Mouse (Mus musculus) gastrocnemius, postnatal 14 days (tissue): Measurements from ENCODE around the gene Phtf1. TPM values are rescaled to one million over a fixed set of nuclear protein-coding genes. Genes with fewer than 3 reads are reported as not detected.

ENCODE experiments used
- DNase-seq: peaks from one replicate; pipeline ENCODE4 v3.0.0; 2021; ENCODE audit warnings: mixed read lengths
- intact Hi-C: fragments of 180-260 bp; cut with DNase I; formaldehyde crosslinking; loops from one replicate; pipeline ENCODE4 v1.15.1; 2025; ENCODE audit warnings: low total_unique reads
- total RNA-seq, 2 experiments: library from RNA; stranded (reverse); gene quantifications; 2 replicates each; pipeline ENCODE4 v1.2.3; 2021

Phtf1 gene
- total RNA-seq, 2 experiments from 2014 or later = 6.1 to 6.3 TPM

DNA sequence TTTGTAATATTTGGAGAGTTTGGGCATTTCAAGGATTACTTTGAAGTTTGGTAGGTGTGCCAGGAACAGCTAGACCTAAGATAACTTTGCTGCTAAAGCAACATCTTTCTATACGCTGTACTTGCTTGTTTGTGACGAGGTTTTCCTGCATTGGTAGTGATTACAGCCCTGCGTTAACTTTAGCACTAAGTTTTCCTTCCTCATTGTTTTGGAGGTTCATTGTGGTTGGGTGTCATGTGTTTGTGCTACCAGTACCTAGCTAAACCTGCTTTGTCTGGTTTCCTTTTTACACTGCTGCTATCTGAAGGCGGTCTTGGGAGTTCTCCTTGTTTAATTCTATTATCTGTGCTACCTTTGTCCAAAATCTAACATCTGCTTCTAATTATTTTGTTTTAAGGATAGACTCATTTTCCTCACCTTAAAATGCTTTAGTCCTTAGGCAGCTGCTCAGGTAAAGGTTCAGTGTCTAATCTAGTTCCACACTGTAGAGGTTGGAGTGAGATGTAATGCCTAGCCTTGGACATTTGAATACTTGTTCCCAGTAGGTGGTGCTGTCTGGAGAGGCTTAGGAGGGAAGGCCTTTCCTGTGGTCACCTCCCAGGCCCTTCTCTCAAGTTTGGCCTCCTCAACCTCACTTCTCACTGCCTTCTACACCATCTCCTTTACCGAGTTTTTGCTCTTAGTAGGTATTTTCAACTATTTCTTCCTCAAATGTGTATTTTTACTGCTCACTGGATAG, 42.2 kb downstream of the Phtf1 start:
- no peak for DNase-seq
- intact Hi-C loops = no loop called here

DNA sequence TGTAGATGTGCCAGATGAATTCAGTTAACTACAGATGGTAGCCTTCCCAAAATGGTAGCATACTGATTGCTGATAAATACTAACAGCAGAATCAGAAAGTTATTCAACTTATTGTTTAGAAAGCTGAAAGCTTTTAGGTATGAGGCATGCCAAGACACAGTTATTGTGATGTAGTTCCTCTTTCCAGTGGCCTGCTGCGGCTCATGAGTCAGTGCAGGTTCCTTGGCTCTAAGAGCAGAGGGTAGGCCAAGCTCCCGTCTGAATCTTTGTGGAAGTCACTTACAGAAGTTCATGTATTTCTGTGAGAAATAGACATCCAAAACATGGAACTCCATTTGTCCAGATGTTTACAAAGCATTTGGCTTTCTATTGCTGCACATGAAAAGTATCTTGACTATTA, 44.1 kb downstream of the Phtf1 start:
- intact Hi-C loops = no loop called here
- DNase-seq = no peak

DNA sequence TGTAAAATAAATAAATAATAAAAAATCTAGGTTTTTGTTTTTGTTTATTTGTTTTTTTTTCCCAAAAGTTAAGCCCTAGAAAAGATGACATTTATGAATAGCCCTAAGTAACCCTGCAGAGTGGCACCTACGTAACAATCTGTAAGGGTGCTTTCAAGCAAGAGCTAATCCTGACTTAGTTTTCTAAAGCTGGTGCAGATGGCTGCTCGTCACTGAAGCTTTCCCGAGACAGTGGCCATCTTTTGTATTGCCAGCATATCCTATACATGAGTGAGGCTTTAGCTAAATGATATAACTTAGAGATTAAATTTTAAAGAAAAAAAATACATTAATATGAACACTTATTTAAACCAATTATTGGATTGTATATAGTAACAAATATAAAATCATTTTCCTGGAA, 50.0 kb downstream of the Phtf1 start:
- no peak for DNase-seq
- intact Hi-C loops = no loop called here

DNA sequence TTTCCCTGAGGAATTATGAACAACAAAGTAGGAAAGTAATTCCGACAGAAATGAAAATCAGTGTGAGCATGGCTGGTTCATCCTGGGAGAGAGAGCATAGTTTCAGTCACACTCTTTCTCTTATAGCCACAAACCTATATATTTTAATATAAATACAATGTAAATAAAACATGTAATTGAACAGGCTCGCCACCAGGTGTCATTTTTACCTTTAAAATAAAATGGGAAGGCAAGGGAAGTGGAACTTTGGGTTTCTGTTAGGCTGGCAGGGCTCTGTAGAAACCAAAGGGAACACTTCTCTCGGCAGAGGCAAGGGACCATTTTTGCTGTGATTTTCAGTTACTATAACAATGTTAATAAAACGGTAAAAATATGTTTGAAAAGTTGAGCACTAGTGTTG, 51.5 kb downstream of the Phtf1 start:
- no peak for DNase-seq
- intact Hi-C loops = no loop called here

DNA sequence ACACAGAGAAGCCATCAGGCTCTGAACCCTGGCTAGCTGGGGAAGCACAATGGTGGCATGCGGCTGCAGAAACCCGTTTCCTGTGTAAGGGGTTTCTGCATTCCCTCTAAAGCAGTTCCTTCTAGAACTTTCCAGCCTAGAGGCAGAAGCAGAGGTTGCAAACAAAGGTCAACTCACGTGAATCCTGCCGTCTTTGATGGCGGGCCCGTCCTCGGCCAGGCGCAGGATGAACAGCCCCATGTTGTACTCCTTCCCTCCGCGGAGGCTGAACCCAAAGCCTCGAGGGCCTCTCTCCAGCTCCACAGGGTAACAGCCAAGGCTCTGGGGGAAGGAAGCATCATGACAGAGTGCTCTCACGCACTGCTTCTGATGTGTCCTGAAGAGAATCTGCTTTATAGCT, 52.2 kb downstream of the Phtf1 start:
- DNase-seq = no peak
- intact Hi-C loops = loop anchor here (5.0 kb wide), 1 partner anchor 417 kb away; no protein-coding TSS in a partner anchor

DNA sequence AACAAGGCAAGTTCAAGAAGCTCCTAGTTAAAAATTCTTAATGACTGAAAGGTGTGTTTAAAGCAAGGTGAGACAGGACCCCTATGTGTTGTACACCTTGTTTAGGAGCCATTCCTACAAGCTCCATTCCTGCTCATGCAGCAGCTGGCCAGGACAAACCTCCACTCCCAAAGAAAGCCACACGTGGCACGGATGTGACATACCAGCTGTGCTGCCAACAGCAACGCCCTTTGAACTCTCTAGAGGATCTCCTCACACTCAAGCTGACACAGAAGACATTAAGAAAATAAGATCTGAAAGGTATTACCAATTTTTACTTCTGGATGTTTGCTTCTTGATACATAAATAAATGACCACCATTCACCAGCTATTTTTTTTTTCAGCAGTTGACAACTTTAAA, 59.0 kb downstream of the Phtf1 start:
- intact Hi-C loops = no loop called here
- DNase-seq = no peak

DNA sequence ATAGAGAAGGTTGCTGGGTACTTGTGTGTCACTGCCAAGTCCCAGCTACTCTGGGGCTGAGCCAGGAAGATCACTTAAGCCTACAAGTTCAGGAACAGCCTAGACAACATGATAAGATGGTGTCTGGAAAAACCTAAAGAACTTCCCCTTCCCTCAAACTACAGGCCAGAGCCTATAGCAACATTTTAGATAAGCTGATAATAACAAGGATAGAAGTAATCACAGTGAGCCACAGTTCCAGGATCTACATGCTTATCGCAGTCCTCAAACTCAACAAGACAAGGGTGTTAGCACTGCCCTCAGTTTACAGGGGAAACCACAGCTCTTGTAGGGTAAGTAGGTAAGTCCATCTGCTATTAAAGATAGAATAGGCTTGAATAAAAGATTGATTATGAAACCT, 64.2 kb downstream of the Phtf1 start:
- no peak for DNase-seq
- intact Hi-C loops = no loop called here

DNA sequence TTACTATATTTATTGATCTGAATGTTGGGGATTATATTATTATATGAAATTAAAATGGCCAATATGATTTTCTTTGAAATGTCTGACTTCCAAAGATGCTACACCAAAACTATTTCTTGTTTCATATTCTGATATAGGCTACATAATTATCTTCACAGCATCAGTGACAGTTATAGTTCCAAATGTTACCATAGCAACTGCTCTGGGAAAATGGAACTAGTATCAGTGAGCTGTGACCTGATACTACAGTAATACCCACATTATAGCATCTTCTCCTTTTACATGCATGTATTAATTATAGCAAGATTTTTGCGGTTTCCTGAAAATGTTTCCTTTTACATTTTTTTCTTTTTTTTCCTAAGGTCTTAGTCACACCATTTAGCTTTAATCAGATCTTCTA, 64.8 kb downstream of the Phtf1 start:
- no peak for DNase-seq

DNA sequence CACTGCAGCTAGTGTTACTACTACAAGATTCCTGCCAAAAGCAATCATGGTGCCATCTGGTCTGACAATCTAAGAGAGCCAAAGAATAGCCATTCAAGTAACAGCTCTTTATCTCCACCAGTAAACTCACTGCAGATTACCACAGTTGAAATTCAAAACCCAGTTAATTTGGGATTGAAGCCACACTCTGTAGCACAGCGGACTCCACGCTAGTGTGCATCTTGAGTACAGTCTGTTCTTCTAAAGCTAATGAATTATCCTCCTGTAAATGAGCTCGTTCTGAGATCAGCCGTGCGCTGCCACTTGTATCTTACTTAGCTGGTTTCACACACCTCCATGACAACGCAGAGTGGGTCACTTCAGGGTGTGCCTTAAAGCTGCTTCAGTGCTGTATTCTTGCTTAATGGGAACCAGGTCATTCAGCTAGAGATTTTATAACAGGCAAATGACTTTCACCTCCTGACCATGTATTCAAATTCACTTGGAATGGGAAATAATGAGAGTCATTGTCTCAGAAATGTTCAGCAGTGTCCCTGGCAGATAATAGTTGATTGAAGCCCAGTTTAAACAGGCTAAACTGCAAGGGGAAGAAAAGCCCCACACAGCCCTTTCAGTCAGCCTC, 91.2 kb downstream of the Phtf1 start:
- no peak for DNase-seq
- intact Hi-C loops = no loop called here

More for the DNA sequence above, 64.8 kb downstream of the Phtf1 start:
- intact Hi-C loops = no loop called here

DNA sequence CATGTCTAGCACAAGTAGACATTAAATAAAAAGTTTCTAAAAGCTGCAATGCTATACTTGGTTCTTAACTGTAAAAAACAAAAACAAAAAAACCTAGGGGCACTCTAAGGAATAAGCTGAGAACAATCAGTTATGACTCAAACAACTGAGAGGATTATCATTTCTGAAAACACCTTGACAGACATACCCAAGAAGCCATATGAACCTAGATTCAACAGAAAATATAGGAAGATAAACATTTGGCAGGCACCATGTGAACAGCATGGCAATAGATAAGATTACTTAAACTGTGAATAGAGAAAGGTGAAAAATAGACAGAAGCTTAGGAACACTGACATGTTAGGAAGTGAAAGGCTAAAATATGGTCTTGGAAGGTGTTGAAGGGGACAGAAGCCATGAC, 101.5 kb downstream of the Phtf1 start:
- intact Hi-C loops = no loop called here
- no peak for DNase-seq

Other genes starting within 250 kb of the Phtf1 start
- 1 to 10 TPM; 6.7 to 8.2 TPM for gene Olfml3, start 230.1 kb upstream of the Phtf1 start, total RNA-seq
- gene Gm10964, start 228.7 kb upstream of the Phtf1 start, total RNA-seq = not detected
- 10 to 100 TPM; 45.8 to 71.0 TPM for gene Hipk1, start 176.5 kb upstream of the Phtf1 start, total RNA-seq
- 1 to 10 TPM; 3.7 to 7.1 TPM for gene Dclre1b, start 158.7 kb upstream of the Phtf1 start, total RNA-seq
- 10 to 100 TPM in 1 of 2 experiments, 1 to 10 TPM in 1; 8.6 to 10.6 TPM for gene Ap4b1, start 158.6 kb upstream of the Phtf1 start, total RNA-seq
- under 1 TPM in 1 of 2 experiments, not detected in 1; 0.11 TPM for gene Gm43064, start 158.5 kb upstream of the Phtf1 start, total RNA-seq
- gene Bcl2l15, start 135.5 kb upstream of the Phtf1 start, total RNA-seq = under 1 TPM in 1 of 2 experiments, not detected in 1; 0.33 TPM
- under 1 TPM; 0.37 to 0.75 TPM for gene Ptpn22, start 108.3 kb upstream of the Phtf1 start, total RNA-seq
- gene Rsbn1, start 54.0 kb upstream of the Phtf1 start, total RNA-seq = 1 to 10 TPM; 6.0 to 7.2 TPM